Mouse (Mus musculus): Measurements from ENCODE around the gene Mdfic.
A peak's percentile ranks its signal among the peaks of the same experiment; 100 is the strongest.

DNA sequence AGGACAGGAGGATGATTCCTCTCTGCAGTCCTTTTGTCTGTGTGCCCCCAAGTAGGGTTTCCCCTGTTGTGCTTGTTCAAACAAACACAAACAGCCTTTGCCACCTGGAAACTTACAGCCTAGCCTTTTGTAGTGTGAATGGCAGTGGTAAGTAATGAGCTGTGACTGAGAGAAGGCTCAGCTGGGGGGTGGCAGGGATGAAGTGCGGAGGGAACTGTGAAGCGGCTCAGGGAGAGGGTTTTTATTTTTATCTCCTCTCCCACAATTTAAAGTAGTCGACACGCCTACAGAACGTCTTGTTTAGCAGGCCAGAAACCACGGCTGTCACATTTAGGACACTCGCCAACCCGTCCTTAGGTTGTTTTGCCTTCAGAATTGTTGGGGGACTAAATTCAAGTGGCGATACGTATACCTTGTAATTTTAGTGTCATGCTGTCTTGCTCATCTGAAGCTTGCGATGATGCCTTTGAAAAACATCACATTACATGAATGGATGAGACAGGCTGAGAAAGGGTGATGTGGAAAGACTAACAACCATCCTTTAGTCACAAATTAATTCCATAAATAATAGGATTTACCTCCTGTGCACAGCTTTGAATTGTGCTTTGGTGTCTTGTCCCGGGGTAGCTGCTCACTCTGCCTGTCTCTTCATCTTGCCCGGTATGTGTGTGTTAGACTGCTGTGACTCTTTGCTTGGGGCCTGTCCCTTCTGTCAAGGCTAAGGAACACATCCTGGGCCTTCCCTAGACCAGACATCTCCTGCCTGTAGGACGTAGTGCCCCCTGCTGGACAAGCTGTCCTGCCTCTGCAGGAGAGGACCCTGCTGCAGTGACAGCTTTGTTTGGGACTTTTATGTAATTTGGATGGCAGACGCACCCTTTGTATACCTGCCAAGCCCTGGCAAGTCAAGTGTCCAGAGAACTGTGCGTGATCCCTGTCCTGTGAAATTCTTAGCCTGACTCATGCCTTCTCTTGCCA, 69.4 kb downstream of the Mdfic start:
- TF ChIP-seq POLR2A (IDR thresholded peaks at IDR 0.05; ENCODE audit: low read depth, low read length) (no peak), CTCF (IDR thresholded peaks at IDR 0.05; ENCODE audit: extremely low read depth, insufficient read depth, insufficient read length, insufficient replicate concordance) (peak; percentile 83; the same call in 1 of the 2 replicates)
